Mouse (Mus musculus) E14TG2a.4 (cell line): ENCODE data around the gene Rere.
A peak's percentile ranks its signal among the peaks of the same experiment; 100 is the strongest.

Experiments
- H3K27me3 ChIP-seq: 2 replicates; pipeline ENCODE4 v1.6.1; 2014; ENCODE audit warnings: low read length, control low read depth; ENCODE audit not compliant: insufficient read depth
- H3K36me3 ChIP-seq: 2 replicates; pipeline ENCODE4 v1.6.1; 2014; ENCODE audit warnings: low read length, control low read depth; ENCODE audit not compliant: insufficient read depth
- H3K4me1 ChIP-seq: replicated peaks from 2 replicates; pipeline ENCODE4 v1.6.1; 2014; ENCODE audit warnings: low read depth, low read length, control low read depth
- H3K4me3 ChIP-seq: replicated peaks from 2 replicates; pipeline ENCODE4 v1.5.1; 2014; ENCODE audit warnings: mild to moderate bottlenecking, low read length
- H3K9me3 ChIP-seq: 2 replicates; pipeline ENCODE4 v1.6.1; 2014; ENCODE audit warnings: low read length, control low read depth
- CTCF ChIP-seq: conservative IDR thresholded peaks from 2 replicates; pipeline ENCODE4 v1.5.1; 2014; ENCODE audit warnings: low read length
- NANOG ChIP-seq: IDR thresholded peaks from 2 replicates; pipeline ENCODE4 v1.6.1; 2014; ENCODE audit warnings: borderline replicate concordance, low read length, mixed read lengths
- POU5F1 ChIP-seq: IDR thresholded peaks from 2 replicates; pipeline ENCODE4 v1.6.1; 2014; ENCODE audit warnings: low read length, borderline replicate concordance

Gene Rere

DNA sequence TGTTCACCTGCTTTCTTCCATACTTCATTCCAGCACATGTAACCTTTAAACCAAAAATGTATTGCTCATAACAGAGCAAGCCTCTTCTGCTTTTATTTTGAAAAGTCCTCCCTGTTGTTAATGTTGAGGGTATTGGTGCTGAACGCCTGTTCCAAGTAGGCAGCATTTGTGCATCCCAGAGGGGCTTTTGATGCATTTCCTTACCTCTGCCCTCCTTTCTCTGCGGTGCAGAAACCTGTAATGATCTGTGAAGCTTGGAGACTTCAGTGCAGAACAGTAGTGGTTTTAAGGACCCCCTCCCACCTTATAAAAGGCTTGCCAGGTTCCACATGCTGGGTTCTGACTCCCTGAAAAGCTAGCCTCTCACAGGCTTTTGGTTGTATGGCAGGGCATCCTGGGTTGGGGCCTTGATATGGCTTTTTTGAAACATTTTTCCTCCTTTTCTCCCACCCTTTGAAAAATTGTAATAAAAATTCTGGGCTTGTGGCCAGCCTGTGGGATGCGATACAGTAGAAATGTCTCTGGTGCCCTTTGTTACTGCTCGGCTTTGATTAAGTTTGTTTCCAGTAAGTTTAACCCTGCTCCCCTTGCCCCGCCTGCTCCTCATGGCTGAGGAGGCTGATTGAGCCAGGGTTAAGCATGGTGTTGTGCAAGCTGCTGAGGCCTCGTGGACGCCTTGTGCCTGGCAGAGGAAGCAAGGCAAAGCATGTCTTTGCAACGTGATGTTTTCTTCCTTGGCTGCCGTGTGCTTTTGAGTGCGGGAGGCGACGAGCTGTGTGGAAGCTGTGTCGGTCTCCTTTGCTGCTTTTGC, 301.7 kb downstream of the Rere start:
- H3K4me1 ChIP-seq: peaks cover 43% of the 10 kb centered on the region
- peak overlapping the region; percentile 58 for H3K4me3 ChIP-seq
- H3K36me3 ChIP-seq: no peaks in the 10 kb centered on the region
- no peaks in the 10 kb centered on the region for H3K9me3 ChIP-seq
- no peak for TF ChIP-seq POU5F1
- TF ChIP-seq NANOG: no peak
- no peak for TF ChIP-seq CTCF
- H3K27me3 ChIP-seq: no peaks in the 10 kb centered on the region

DNA sequence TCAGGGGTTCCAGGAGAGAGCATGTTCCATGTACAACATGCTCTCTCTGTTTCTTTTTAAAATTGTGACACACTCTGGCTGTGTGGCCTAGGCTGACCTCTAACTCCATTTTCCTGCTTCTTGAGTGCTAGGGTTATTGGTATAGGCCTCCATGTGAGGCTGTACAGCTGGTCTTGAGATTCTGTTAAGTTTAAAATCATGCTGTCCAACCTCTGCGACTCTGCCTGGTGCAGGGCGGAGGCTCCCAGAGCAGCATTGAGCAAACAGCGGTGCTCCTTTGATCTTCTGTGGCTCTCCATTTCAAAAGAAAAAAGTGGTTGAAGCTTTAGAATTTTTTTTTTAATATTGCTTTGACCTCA, 302.3 kb downstream of the Rere start:
- no peaks in the 10 kb centered on the region for H3K9me3 ChIP-seq
- no peaks in the 10 kb centered on the region for H3K36me3 ChIP-seq
- H3K4me3 ChIP-seq: peak overlapping the region; percentile 58
- no peaks in the 10 kb centered on the region for H3K27me3 ChIP-seq
- H3K4me1 ChIP-seq: peaks cover 44% of the 10 kb centered on the region
- no peak for TF ChIP-seq NANOG
- TF ChIP-seq CTCF: no peak
- no peak for TF ChIP-seq POU5F1

DNA sequence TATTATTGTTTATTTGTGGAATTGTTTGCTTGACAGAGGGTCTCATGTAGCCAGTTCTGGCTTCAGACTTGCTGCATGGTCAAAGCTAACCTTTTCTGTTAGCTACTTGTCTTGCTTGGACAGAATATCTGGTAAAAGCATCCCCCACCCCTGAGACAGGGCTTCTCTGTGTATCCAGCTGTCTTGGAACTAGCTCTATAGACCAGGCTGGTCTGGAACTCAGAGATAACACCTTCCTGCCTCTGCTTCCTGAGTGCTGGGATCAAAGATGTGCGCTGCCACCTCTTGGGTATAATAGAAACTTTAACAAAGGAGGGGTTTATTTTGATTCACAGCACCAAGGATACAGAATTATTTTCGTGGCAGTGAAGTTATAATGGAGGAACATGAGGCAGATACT, 304.4 kb downstream of the Rere start:
- no peaks in the 10 kb centered on the region for H3K9me3 ChIP-seq
- no peaks in the 10 kb centered on the region for H3K27me3 ChIP-seq
- no peak overlapping the region for H3K4me3 ChIP-seq
- TF ChIP-seq CTCF (no peak), NANOG (no peak), POU5F1 (no peak)
- no peaks in the 10 kb centered on the region for H3K36me3 ChIP-seq
- H3K4me1 ChIP-seq: peaks cover 51% of the 10 kb centered on the region

DNA sequence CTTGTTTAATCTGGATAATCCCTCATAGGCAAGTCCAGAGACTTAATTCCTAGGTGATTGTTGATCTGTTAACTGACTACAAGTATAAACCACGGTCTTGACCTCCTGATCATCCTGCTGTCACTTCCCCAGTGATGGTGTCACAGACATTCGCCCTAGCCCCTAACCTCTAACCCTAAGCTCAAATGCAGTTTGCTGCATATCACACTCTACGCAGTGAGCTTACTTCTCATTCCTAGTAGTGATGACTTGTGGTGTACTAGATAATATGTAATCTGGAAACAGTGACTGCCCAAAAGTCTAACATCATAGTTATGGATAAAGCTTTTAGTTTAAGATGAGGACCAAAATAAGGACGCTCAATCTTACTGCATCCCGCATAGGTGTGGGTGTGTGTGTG, 304.8 kb downstream of the Rere start:
- H3K4me1 ChIP-seq: peaks cover 56% of the 10 kb centered on the region
- no peaks in the 10 kb centered on the region for H3K36me3 ChIP-seq
- no peak for TF ChIP-seq CTCF
- TF ChIP-seq NANOG: no peak
- H3K27me3 ChIP-seq: no peaks in the 10 kb centered on the region
- H3K4me3 ChIP-seq: no peak overlapping the region
- no peaks in the 10 kb centered on the region for H3K9me3 ChIP-seq

DNA sequence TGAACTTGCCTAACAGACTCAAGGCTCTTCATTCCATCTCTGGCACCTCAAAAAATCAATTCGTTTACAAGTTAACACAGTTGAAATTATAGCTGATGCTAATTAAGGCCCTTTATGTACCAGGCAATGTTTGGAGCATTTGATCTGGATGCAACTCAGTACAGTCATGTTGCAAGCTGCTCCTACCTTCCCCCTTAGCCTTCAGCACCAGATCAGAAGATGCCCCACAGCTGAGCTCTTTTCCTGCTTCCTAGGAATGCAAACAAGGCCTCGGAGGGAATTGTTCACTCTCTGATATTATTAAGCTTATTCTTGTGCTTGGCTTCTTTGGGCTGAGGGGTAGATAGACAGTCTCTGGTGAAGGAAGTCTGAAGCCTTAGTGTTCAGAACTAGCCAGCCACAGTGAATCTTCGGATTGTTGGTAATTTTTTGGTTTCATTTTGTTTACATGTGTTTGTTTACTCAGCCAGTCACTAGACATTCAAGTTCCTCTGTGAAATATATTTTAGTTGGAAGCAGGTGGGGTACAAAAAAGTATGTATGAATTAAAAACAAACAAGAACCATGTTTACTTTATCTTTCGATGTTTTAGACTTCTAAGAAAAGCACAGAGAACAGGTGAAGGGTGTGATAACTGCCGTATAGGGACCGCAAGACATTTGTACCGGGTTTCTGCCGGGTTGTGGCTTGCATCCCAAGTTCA, 306.3 kb downstream of the Rere start:
- no peaks in the 10 kb centered on the region; the same call in 1 of the 2 replicates for H3K36me3 ChIP-seq
- H3K9me3 ChIP-seq: no peaks in the 10 kb centered on the region
- no peaks in the 10 kb centered on the region for H3K27me3 ChIP-seq
- H3K4me3 ChIP-seq: no peak overlapping the region
- TF ChIP-seq POU5F1: no peak
- H3K4me1 ChIP-seq: peaks cover 59% of the 10 kb centered on the region

DNA sequence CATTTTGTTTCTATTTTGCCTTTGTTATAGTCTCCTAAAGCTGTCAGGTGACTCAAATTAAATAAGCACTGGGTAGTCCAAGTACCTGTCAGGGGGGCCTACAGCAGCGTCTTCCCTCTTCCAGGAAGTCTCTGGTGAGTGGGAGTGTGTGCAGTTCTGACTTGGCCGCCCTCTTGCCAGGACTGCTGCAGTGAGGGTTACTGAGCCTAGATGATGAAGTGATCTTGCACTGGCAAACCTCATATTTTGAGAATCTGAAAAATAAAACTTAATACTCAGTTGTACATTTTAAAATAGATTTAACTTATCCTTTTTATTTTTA, 306.8 kb downstream of the Rere start:
- Histone ChIP-seq H3K4me3 (no peak overlapping the region), H3K27me3 (no peaks in the 10 kb centered on the region), H3K4me1 (peaks cover 59% of the 10 kb centered on the region), H3K36me3 (no peaks in the 10 kb centered on the region; the same call in 1 of the 2 replicates), H3K9me3 (no peaks in the 10 kb centered on the region)
- TF ChIP-seq POU5F1 (no peak), NANOG (no peak), CTCF (no peak)

DNA sequence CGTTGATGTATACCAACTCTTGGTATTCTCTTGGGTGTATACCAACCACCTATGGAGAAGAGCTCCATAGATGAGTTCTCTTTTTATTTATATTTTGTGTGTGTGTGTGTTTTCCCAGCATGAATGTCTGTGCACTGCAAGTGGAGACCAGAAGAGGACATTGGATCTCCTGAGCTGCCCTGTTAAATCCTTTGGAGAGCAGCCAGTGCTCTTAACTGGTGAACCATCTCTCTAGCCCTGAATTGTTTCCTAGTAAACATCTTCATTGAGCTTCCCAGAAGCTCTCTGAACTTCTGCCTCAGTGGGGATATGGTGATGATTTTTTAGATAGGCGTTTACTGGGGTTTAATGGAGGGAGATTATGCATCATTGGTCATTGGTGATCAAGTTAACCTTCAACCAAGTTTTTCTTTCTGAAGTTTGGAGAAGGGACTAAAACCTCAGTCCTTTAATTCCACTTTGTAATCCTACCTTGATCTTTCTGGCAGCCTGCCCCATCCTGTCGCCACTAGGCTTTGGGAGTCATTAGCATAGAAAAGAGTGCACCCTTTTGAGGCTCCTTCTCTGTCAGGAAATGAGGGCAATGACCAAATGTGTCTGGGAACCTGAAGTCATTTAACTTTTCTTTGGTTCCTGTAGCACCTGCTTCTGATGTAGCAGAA, 309.3 kb downstream of the Rere start:
- no peak for TF ChIP-seq CTCF
- TF ChIP-seq NANOG: no peak
- no peak for TF ChIP-seq POU5F1

DNA sequence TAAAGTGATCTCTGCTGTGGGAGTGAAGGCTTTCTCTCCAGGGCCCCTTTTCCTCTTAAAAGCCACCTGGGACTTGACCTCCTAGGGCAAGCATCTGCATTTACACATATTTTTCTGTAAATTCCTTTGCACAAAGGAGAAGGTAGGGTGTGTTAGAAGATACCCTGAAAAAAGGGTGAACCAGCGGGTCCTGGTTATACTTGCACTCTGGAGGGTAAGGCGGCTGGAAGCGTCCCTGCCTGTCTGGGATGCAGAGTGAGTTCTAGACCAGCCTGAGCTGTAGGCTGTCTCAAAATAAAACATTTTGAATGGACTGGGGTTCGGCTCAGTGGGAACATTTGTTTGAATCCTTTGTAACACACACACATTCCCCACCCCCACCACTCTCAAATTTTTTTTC, 310.2 kb downstream of the Rere start:
- H3K27me3 ChIP-seq: no peaks in the 10 kb centered on the region
- H3K9me3 ChIP-seq: no peaks in the 10 kb centered on the region
- TF ChIP-seq POU5F1 (no peak), CTCF (no peak), NANOG (no peak)
- no peak overlapping the region for H3K4me3 ChIP-seq
- H3K4me1 ChIP-seq: peaks cover 72% of the 10 kb centered on the region
- H3K36me3 ChIP-seq: peaks cover 12% of the 10 kb centered on the region

More for the DNA sequence above, 309.3 kb downstream of the Rere start:
- Histone ChIP-seq H3K27me3 (no peaks in the 10 kb centered on the region), H3K36me3 (peaks cover 5% of the 10 kb centered on the region), H3K4me3 (no peak overlapping the region), H3K9me3 (no peaks in the 10 kb centered on the region), H3K4me1 (peaks cover 63% of the 10 kb centered on the region)

DNA sequence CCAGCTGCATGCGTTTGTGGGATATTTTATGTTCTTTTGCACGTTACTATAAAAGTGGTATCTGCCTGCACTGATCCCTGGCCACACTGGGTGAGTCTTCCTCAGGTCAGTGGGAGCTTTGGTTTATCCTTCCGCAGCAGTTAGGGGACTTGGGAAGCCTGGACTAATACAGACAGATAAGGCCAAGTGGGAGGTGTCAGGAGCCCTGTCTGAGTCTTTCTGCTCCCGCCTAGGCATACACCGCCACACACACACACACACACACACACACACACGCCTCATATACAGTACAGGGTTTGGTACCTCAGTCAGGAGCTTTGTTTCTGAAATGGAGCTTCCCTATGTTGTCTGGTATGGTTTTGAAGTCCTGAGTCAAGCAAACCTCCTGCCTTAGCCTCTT, 310.6 kb downstream of the Rere start:
- TF ChIP-seq NANOG (no peak), POU5F1 (no peak), CTCF (no peak)
- Histone ChIP-seq H3K4me1 (peaks cover 71% of the 10 kb centered on the region), H3K9me3 (no peaks in the 10 kb centered on the region), H3K27me3 (no peaks in the 10 kb centered on the region), H3K4me3 (no peak overlapping the region), H3K36me3 (peaks cover 12% of the 10 kb centered on the region)
